Mouse (Mus musculus) brain, embryonic 14.5 days (tissue): Measurements from ENCODE around the gene Clic6.

Experiments
- CTCF ChIP-seq: fragments of 200-500 bp; IDR thresholded peaks from 2 replicates; pipeline ENCODE4 v1.5.1; 2012; ENCODE audit warnings: inconsistent platforms, mild to moderate bottlenecking, moderate library complexity, borderline replicate concordance; ENCODE audit not compliant: insufficient read depth, insufficient read length; ENCODE audit errors: extremely low read depth
- POLR2A ChIP-seq: fragments of 200-500 bp; IDR thresholded peaks from 2 replicates; pipeline ENCODE4 v1.6.1; 2012; ENCODE audit warnings: mild to moderate bottlenecking, inconsistent platforms, borderline replicate concordance; ENCODE audit not compliant: poor library complexity, insufficient read depth, insufficient read length, severe bottlenecking; ENCODE audit errors: extremely low read depth

- no peak for TF ChIP-seq POLR2A
- TF ChIP-seq CTCF = no peak
Measured at GRCm38 (mm10) chr16:92443644-92444113, 41.9 kb upstream of the Clic6 start.
